Mouse (Mus musculus): ENCODE data around the gene Mis18a. TPM values are rescaled to one million over a fixed set of nuclear protein-coding genes. Genes with fewer than 3 reads are reported as not detected.
A peak's percentile ranks its signal among the peaks of the same experiment; 100 is the strongest.

The Mis18a gene
- total RNA-seq, 2 experiments from 2014 or later, result 7.7 to 9.0 TPM

DNA sequence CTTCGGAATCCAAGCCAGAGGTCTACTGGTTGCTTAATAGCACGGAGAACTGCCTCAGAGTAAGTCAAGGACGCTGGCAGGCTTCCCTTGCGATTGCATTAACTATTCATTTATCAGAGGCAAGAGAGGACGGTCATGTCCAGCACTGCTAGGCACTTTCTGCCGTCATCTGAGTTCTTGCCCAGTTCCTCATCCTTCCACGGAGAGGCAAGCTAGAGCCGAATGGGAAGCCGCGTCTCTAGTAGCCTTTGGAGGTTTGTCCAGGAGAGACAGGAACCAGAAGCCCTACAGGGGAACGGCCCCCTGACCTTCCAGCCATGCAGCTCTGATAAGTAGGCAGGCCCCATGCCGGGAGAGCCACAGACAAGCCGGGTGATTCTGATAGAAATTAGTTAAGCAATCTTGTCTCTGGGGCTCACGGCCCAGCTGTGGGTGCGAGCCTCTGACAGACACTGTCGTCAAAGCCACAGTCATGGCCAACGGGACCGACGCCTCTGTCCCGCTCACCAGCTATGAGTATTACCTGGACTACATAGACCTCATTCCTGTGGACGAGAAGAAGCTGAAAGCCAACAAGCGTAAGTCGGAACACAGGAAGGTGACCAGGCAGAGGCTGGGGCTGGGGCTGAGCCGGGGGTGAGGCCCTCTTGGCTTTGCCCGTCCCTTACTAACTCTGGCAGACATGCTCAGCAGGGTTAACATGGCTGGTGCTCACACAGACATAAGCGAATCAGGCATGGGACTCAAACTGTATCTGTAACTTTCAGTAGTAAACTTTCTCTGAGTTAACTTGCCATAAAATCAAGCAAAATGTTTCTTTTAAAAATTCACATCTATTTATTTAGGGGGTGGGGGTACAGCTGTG lies 11.1 kb upstream of the Mis18a start, which contains the start of gene Mrap:
TSS of gene Mrap (plus strand) at position 116 of the 865 bp plus-strand sequence.
- Histone ChIP-seq H3K27ac (no peak within 1 kb of the TSS), H3K4me3 (no peak within 1 kb of the TSS)
- TF ChIP-seq CTCF (conservative IDR thresholded peaks at IDR 0.05), result no peak
- DNase-seq (ENCODE audit: low spot score in 2 of 2), result no peak

DNA sequence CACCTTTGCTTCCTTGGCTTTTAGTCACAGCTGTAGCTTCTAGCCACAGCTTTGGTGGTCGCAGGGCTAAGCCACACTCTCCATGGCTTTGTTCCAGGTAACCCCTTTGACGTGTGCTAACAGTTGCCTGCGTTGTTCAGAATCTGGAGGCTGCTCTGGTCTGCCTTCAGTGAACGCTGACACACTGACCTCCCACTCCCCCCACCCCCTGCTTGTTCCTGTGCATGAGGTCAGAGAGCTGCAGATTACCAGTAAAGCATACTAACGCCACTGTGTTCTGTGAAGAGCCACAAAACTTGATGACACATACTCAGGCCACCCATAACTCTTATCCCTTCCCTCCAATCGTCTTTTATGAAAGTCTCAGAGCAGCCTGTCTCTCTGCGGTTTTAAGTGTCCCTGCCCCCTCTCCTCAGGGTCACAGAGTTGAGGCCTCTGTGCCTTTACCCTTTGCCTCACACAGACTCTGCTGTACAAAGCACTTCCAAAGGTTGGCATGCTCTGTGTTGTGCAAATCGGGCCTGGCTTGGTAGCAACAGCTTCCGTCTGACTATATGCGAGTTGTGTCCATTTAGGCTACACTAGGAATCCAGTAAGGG lies 9.6 kb upstream of the Mis18a start:
- no peak overlapping the region for H3K27ac ChIP-seq
- DNase-seq (ENCODE audit: low spot score in 2 of 2), result no peak
- no peak for TF ChIP-seq CTCF (conservative IDR thresholded peaks at IDR 0.05)
- no peak overlapping the region for H3K4me3 ChIP-seq

DNA sequence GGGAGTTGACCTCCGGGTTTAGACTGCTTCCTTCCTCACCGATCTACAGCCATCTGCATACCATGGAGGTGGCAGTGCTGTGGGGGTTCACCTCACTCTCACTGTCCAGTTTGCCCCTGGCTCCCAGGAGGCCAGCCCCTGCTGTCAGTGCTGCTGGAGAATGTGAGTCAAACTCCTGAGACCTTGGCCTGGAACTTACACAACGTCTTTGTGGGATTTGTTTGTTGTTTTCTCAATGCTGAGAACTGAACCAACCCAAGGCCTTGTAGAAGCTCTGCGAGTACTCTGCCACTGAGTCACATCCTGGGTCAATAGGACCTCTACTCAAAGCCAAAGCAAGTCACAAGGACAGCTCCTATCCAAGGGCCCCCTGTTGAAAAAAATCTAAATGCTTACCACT lies 8.4 kb upstream of the Mis18a start:
- DNase-seq (ENCODE audit: low spot score in 2 of 2), result no peak
- Histone ChIP-seq H3K27ac (no peak overlapping the region), H3K4me3 (no peak overlapping the region)
- no peak for TF ChIP-seq CTCF (conservative IDR thresholded peaks at IDR 0.05)

- peak overlapping the region; percentile 74 for H3K4me3 ChIP-seq
- H3K27ac ChIP-seq, result no peak overlapping the region
- no peak for DNase-seq (ENCODE audit: low spot score in 2 of 2)
- TF ChIP-seq CTCF (conservative IDR thresholded peaks at IDR 0.05), result no peak
Observed at GRCm38 (mm10) chr16:90726600-90727227, 490 bp downstream of the Mis18a start.

DNA sequence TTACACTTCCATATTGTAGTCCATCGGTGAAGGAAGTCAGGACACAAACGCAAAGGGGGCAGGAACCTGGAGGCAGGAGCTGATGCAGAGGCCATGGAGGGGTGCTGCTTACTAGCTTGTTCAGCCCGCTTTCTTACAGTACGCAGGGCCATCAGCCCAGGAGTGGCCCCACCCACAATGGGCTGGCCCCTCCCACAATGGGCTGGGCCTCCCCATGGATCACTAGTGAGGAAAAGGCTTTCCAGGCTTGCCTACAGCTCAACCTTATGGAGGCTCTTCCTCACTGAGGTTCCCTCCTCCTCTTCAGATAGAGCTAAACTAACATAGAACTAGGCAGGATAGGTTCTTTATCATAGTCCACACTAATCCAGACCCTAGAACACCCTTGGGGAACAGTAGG lies 3.2 kb downstream of the Mis18a start:
- no peak for TF ChIP-seq CTCF (conservative IDR thresholded peaks at IDR 0.05)
- DNase-seq (ENCODE audit: low spot score in 2 of 2), result no peak
- no peak overlapping the region for H3K27ac ChIP-seq
- no peak overlapping the region for H3K4me3 ChIP-seq

DNA sequence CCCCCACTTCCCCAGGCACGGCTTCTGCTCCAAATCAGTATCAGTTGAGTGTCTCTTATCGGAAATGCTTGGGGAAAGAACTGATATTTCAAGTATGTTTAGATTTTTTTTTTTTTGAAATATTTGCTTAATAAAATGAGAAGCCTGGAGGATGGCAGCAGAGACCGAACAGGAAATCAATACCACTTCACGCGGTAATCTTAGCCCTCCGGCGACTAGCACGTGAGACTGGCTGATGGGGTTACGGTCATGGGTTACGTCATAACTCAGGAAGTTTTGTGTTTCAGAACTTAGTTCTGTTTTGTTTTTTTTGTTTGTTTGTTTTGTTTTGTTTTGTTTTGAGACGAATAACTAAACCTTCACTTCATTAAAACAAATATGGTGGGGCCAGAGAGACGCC lies 16.9 kb downstream of the Mis18a start:
- 0 out of 2 replicates have a peak, but pooled peaks have one; percentile 8 for TF ChIP-seq CTCF (conservative IDR thresholded peaks at IDR 0.05)
- H3K27ac ChIP-seq, result peak overlapping the region; percentile 92
- no peak for DNase-seq (ENCODE audit: low spot score in 2 of 2)
- peak overlapping the region; percentile 36 for H3K4me3 ChIP-seq

DNA sequence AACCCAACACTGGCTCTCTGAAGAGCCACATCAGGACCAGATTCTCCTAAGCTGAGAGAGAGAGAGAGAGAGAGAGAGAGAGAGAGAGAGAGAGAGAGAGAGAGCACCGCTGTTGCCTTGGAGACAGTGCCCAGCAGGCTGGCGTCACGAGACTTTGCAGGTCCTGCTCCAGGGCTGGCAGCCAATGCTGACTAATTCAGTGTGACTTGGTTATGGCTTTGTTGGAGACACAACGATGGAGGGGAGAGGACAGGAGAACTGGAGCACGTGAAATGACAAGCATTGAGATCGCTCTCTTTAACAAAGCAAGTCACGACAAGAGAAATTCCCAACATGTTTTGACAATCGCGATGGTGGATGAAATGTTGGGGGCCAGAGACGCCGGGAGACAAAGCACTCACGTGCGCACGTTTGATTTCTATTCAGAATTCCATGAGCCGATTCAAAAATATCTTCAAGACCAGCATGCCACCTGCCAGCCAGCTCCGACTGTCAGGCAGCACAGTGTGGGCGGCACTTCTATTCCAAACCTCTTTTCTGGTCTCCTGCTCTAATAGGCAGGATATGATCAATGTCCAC lies 17.4 kb downstream of the Mis18a start:
- Histone ChIP-seq H3K27ac (peak overlapping the region; percentile 92), H3K4me3 (peak overlapping the region; percentile 36)
- DNase-seq (ENCODE audit: low spot score in 2 of 2), result peak; percentile 69 to 80
- no peak for TF ChIP-seq CTCF (conservative IDR thresholded peaks at IDR 0.05)

- TF ChIP-seq CTCF (conservative IDR thresholded peaks at IDR 0.05), result no peak
- Histone ChIP-seq H3K27ac (no peak overlapping the region), H3K4me3 (no peak overlapping the region)
- DNase-seq (ENCODE audit: low spot score in 2 of 2), result no peak
Observed at GRCm38 (mm10) chr16:90706279-90706678, 20.9 kb downstream of the Mis18a start.

GRCm38 (mm10) chr16:90704161-90704825 lies 22.9 kb downstream of the Mis18a start:
- no peak for DNase-seq (ENCODE audit: low spot score in 2 of 2)
- no peak overlapping the region for H3K27ac ChIP-seq
- no peak for TF ChIP-seq CTCF (conservative IDR thresholded peaks at IDR 0.05)
- H3K4me3 ChIP-seq, result no peak overlapping the region

DNA sequence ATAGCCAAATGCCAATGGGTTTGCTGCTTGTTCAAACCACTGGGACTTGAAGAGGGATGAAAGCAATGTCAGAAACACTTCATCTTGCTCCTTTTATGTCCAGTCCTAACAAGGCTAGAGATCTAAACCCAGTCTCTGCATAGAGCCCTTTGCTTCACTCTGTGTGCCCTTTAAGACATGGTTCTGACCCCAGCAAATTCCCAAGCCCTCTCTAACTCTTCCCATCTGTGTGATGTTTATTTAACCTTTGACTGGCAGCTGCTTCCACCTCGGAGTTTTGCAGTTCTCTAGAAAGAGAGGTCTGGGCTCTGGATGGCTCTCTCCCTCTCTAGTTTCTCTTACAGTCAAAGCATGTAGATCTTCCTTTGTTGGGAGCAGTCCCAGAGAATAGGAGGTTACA lies 23.6 kb downstream of the Mis18a start:
- Histone ChIP-seq H3K4me3 (no peak overlapping the region), H3K27ac (no peak overlapping the region)
- no peak for DNase-seq (ENCODE audit: low spot score in 2 of 2)
- no peak for TF ChIP-seq CTCF (conservative IDR thresholded peaks at IDR 0.05)

GRCm38 (mm10) chr16:90701541-90701940 lies 25.7 kb downstream of the Mis18a start:
- no peak overlapping the region for H3K27ac ChIP-seq
- no peak for DNase-seq (ENCODE audit: low spot score in 2 of 2)
- no peak for TF ChIP-seq CTCF (conservative IDR thresholded peaks at IDR 0.05)
- no peak overlapping the region for H3K4me3 ChIP-seq

DNA sequence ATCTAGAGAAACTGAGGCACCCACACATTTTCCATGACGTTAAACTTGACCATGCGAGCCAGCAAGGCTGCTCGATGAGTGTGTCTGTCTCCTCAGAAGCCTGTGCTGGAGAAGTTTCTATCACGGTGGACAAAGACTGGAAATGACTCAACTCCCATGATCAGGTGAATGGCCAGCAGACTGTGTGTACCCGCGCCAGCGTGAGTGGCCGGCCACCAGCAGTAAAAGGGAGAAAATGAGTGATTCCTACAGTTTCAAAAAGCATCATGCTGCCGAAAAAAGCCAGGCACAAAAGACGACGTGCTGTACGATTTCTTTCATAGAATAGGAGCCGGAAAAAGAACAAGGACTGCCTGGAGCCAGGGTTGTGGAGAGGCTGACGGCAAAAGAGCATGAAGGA lies 27.8 kb downstream of the Mis18a start:
- DNase-seq (ENCODE audit: low spot score in 2 of 2), result no peak
- Histone ChIP-seq H3K27ac (no peak overlapping the region), H3K4me3 (no peak overlapping the region)
- no peak for TF ChIP-seq CTCF (conservative IDR thresholded peaks at IDR 0.05)
